Mouse (Mus musculus): Measurements from ENCODE around the gene Tnc. TPM values are rescaled to one million over a fixed set of nuclear protein-coding genes. Genes with fewer than 3 reads are reported as not detected.

The Tnc gene
- polyA plus RNA-seq (2014; fragmentation: Nextera tagmentation; extraction: Ambion mirVana) = 73.3 and 84.1 TPM in 2 replicates

DNA sequence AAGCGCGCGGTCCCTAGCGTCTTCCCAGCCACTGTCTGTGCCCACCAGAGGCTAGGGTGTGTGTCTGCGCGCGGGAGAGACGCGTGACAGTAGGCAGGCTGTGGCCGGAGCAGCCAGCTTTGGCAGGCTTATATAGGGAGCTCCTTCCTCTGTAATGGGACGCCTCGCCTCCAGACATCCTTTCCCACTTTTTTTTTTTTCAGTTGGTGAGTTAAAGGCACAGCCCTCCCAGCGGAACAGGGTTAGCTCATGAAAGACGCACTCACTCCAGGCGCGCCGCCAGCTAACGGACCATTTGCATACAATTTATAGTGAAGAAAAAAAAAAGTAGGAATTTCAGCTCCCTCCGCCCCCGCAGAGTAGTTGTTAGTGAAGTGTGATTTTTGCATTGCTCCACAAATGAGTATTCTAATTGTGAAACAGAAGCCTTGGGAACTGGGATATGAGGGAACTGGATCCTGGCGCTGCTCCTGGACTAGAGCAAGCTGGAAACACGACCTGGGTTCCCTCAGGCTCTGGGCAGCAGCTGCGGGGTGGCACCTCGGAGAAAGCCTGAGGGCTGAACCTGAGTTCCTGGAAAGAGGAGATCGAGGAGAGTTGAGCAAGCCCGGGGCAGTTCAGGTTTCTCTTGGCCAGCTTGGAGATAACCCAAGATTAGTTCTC, at the start of gene Tnc:
TSS of gene Tnc (minus strand) at position 185 of the 663 bp plus-strand sequence.
- peak within 1 kb of the TSS; percentile 61 for H3K4me2 ChIP-seq (replicated peaks)
- peak within 1 kb of the TSS; percentile 31 for H3K4me3 ChIP-seq (replicated peaks; ENCODE audit: low read length)
- H3K4me1 ChIP-seq (replicated peaks; ENCODE audit: control insufficient read depth, insufficient read depth, low read length) = peaks cover 18% of the 10 kb centered on the region
- under 1% methylated on average over 26 of the region's 26 CpGs for WGBS
- H3K27me3 ChIP-seq (ENCODE audit: control insufficient read depth, insufficient read depth, low read length) = peaks cover 12% of the 10 kb centered on the region
- H3K9ac ChIP-seq = peak within 1 kb of the TSS; percentile 43
- no peaks in the 10 kb centered on the region for H3K36me3 ChIP-seq (replicated peaks; ENCODE audit: control insufficient read depth, insufficient read depth)
- DNase-seq (ENCODE audit: low spot score) (peak; percentile 74), ATAC-seq (ENCODE audit: low FRiP score) (peak; percentile 83)
- H3K27ac ChIP-seq = peak within 1 kb of the TSS; percentile 8; the same call in 1 of the 2 replicates
- H3K9me3 ChIP-seq (ENCODE audit: control insufficient read depth, low read length) = no peaks in the 10 kb centered on the region

- H3K36me3 ChIP-seq (replicated peaks; ENCODE audit: control insufficient read depth, insufficient read depth) = no peaks in the 10 kb centered on the region
- ATAC-seq (ENCODE audit: low FRiP score) (no peak), DNase-seq (ENCODE audit: low spot score) (peak; percentile 32)
- no peak overlapping the region for H3K27ac ChIP-seq
- no peak overlapping the region for H3K4me3 ChIP-seq (replicated peaks; ENCODE audit: low read length)
- H3K4me1 ChIP-seq (replicated peaks; ENCODE audit: control insufficient read depth, insufficient read depth, low read length) = no peaks in the 10 kb centered on the region
- H3K4me2 ChIP-seq (replicated peaks) = no peak overlapping the region
- no peak overlapping the region for H3K9ac ChIP-seq
- no peaks in the 10 kb centered on the region for H3K9me3 ChIP-seq (ENCODE audit: control insufficient read depth, low read length)
- WGBS = 79% methylated on average over 5 of the region's 5 CpGs
- no peaks in the 10 kb centered on the region for H3K27me3 ChIP-seq (ENCODE audit: control insufficient read depth, insufficient read depth, low read length)
Measured at GRCm38 (mm10) chr4:64094221-64094620, 47.4 kb upstream of the Tnc start.

- WGBS = 88% methylated on average over 1 of the region's 1 CpGs
- H3K9me3 ChIP-seq (ENCODE audit: control insufficient read depth, low read length) = no peaks in the 10 kb centered on the region
- H3K36me3 ChIP-seq (replicated peaks; ENCODE audit: control insufficient read depth, insufficient read depth) = no peaks in the 10 kb centered on the region
- no peak overlapping the region for H3K4me3 ChIP-seq (replicated peaks; ENCODE audit: low read length)
- DNase-seq (ENCODE audit: low spot score) (no peak), ATAC-seq (ENCODE audit: low FRiP score) (no peak)
- no peaks in the 10 kb centered on the region for H3K4me1 ChIP-seq (replicated peaks; ENCODE audit: control insufficient read depth, insufficient read depth, low read length)
- no peaks in the 10 kb centered on the region for H3K27me3 ChIP-seq (ENCODE audit: control insufficient read depth, insufficient read depth, low read length)
- no peak overlapping the region for H3K9ac ChIP-seq
- no peak overlapping the region for H3K4me2 ChIP-seq (replicated peaks)
- no peak overlapping the region for H3K27ac ChIP-seq
Measured at GRCm38 (mm10) chr4:64092857-64093256, 46.0 kb upstream of the Tnc start.

- Histone ChIP-seq H3K4me1 (replicated peaks; ENCODE audit: control insufficient read depth, insufficient read depth, low read length) (no peaks in the 10 kb centered on the region), H3K4me3 (replicated peaks; ENCODE audit: low read length) (no peak overlapping the region), H3K27me3 (ENCODE audit: control insufficient read depth, insufficient read depth, low read length) (no peaks in the 10 kb centered on the region), H3K9me3 (ENCODE audit: control insufficient read depth, low read length) (no peaks in the 10 kb centered on the region), H3K36me3 (replicated peaks; ENCODE audit: control insufficient read depth, insufficient read depth) (no peaks in the 10 kb centered on the region), H3K4me2 (replicated peaks) (no peak overlapping the region), H3K27ac (no peak overlapping the region), H3K9ac (no peak overlapping the region)
- no peak for ATAC-seq (ENCODE audit: low FRiP score)
- 80% methylated on average over 2 of the region's 2 CpGs for WGBS
- DNase-seq (ENCODE audit: low spot score) = no peak
Measured at GRCm38 (mm10) chr4:64089378-64089777, 42.6 kb upstream of the Tnc start.

DNA sequence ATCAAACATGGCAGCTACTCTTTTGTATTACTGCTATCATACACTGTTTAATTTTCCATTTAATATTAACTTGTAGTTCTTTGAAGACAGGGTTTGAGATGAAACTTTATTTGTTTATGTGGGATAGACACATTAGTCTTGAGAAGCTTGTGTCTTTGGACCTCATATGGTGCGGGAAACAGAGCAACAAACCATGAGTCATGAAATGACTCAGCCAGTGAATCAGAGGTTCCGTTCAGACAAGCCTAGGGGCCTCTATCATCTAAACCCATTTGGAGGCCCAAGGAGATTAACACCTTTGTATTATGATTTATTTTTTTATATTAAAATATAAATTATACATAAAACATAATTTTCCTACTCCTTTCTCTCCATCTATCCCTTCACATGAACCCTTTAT, 40.9 kb upstream of the Tnc start:
- H3K9me3 ChIP-seq (ENCODE audit: control insufficient read depth, low read length) = no peaks in the 10 kb centered on the region
- H3K27me3 ChIP-seq (ENCODE audit: control insufficient read depth, insufficient read depth, low read length) = no peaks in the 10 kb centered on the region
- 90% methylated on average over 2 of the region's 2 CpGs for WGBS
- no peak overlapping the region for H3K4me3 ChIP-seq (replicated peaks; ENCODE audit: low read length)
- H3K4me2 ChIP-seq (replicated peaks) = no peak overlapping the region
- H3K4me1 ChIP-seq (replicated peaks; ENCODE audit: control insufficient read depth, insufficient read depth, low read length) = no peaks in the 10 kb centered on the region
- DNase-seq (ENCODE audit: low spot score) (no peak), ATAC-seq (ENCODE audit: low FRiP score) (no peak)
- H3K9ac ChIP-seq = no peak overlapping the region
- H3K36me3 ChIP-seq (replicated peaks; ENCODE audit: control insufficient read depth, insufficient read depth) = no peaks in the 10 kb centered on the region
- H3K27ac ChIP-seq = no peak overlapping the region

DNA sequence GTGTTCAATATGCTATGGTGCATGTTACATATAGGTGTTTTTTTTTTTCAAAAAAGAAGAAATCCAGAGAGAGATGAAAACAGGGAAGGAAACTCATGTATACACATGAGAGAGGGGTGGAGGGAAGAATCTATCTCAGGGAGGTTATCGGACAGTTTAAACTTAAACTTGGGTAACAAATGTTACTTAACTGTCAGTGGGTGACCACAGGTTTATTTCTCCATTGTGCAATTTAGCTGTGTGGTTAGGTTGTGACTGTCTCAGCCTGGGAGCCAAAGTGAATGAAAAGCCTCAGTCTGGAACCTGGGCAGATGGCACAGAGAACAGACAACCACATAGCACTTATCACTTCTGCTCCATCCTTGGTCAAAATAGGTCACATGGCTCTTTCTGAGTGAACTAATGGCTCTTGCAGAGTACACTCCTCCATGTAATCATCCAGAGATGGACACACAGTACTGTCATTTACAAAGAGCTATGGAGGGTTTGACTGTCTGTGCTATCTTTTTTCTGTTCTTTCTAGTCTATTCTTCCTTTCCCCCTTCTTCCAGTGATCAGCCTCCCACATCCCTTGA, 39.3 kb upstream of the Tnc start:
- no peak overlapping the region for H3K9ac ChIP-seq
- no peak overlapping the region for H3K4me2 ChIP-seq (replicated peaks)
- H3K4me3 ChIP-seq (replicated peaks; ENCODE audit: low read length) = no peak overlapping the region
- H3K36me3 ChIP-seq (replicated peaks; ENCODE audit: control insufficient read depth, insufficient read depth) = no peaks in the 10 kb centered on the region
- no peak for DNase-seq (ENCODE audit: low spot score)
- WGBS = 96% methylated on average over 1 of the region's 1 CpGs
- no peak for ATAC-seq (ENCODE audit: low FRiP score)
- H3K4me1 ChIP-seq (replicated peaks; ENCODE audit: control insufficient read depth, insufficient read depth, low read length) = no peaks in the 10 kb centered on the region
- H3K27ac ChIP-seq = no peak overlapping the region
- H3K27me3 ChIP-seq (ENCODE audit: control insufficient read depth, insufficient read depth, low read length) = no peaks in the 10 kb centered on the region
- H3K9me3 ChIP-seq (ENCODE audit: control insufficient read depth, low read length) = no peaks in the 10 kb centered on the region

DNA sequence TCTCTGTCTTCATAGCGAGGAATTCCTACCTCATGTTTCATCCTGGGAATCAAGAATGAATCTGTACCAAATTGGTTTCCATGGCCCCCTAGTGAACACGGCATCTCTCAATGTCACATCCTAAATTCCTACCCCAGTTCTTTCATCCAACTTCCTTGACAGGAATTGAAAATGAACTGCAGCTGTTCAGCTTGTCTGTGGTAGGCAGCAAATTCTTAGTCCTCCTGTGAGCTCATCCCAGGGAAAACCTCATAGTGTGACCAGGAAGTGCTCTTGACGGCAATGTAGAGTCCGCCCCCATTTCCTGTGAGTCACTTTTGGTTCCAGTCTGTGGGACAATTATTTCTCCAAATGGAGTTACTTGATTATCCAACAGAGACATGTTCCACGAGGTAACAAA, 37.0 kb upstream of the Tnc start:
- H3K9me3 ChIP-seq (ENCODE audit: control insufficient read depth, low read length) = no peaks in the 10 kb centered on the region
- WGBS = 70% methylated on average over 5 of the region's 5 CpGs
- H3K4me2 ChIP-seq (replicated peaks) = no peak overlapping the region
- no peak overlapping the region for H3K9ac ChIP-seq
- no peaks in the 10 kb centered on the region for H3K36me3 ChIP-seq (replicated peaks; ENCODE audit: control insufficient read depth, insufficient read depth)
- H3K27me3 ChIP-seq (ENCODE audit: control insufficient read depth, insufficient read depth, low read length) = no peaks in the 10 kb centered on the region
- ATAC-seq (ENCODE audit: low FRiP score) = no peak
- H3K4me1 ChIP-seq (replicated peaks; ENCODE audit: control insufficient read depth, insufficient read depth, low read length) = no peaks in the 10 kb centered on the region
- no peak overlapping the region for H3K27ac ChIP-seq
- H3K4me3 ChIP-seq (replicated peaks; ENCODE audit: low read length) = no peak overlapping the region
- no peak for DNase-seq (ENCODE audit: low spot score)

DNA sequence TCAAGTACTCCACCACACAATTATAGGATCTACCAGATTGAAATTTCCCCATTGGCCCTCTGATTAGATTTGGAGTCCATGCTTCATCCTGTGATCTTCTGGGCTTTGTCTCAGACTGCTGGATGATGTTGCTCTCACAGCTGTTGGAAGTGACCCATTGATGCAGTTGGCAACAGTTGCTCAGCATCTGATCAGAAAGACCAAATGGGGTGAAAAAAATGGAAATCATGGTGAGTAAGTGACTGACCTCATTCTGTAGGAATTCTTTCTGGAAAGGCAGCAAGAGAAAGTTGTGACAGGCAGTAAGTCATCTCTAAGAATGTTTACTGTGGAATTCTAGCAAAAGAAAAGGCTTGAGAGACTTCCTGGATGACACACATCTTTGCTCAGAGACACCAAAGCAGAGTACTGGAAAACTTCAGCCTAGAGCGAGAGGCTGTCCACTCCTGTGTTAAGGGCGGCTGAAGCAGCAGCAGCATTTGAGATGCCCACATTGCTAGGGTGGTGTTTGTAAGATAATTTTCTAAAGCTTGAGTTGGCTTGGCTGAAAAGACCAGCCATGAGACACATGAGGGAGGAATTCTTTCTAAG, 31.3 kb upstream of the Tnc start:
- no peaks in the 10 kb centered on the region for H3K27me3 ChIP-seq (ENCODE audit: control insufficient read depth, insufficient read depth, low read length)
- no peak overlapping the region for H3K27ac ChIP-seq
- no peak overlapping the region for H3K9ac ChIP-seq
- no peaks in the 10 kb centered on the region for H3K36me3 ChIP-seq (replicated peaks; ENCODE audit: control insufficient read depth, insufficient read depth)
- ATAC-seq (ENCODE audit: low FRiP score) = no peak
- no peaks in the 10 kb centered on the region for H3K4me1 ChIP-seq (replicated peaks; ENCODE audit: control insufficient read depth, insufficient read depth, low read length)
- no peak overlapping the region for H3K4me3 ChIP-seq (replicated peaks; ENCODE audit: low read length)
- WGBS = 95% methylated on average over 2 of the region's 2 CpGs
- H3K4me2 ChIP-seq (replicated peaks) = no peak overlapping the region
- DNase-seq (ENCODE audit: low spot score) = no peak
- no peaks in the 10 kb centered on the region for H3K9me3 ChIP-seq (ENCODE audit: control insufficient read depth, low read length)

DNA sequence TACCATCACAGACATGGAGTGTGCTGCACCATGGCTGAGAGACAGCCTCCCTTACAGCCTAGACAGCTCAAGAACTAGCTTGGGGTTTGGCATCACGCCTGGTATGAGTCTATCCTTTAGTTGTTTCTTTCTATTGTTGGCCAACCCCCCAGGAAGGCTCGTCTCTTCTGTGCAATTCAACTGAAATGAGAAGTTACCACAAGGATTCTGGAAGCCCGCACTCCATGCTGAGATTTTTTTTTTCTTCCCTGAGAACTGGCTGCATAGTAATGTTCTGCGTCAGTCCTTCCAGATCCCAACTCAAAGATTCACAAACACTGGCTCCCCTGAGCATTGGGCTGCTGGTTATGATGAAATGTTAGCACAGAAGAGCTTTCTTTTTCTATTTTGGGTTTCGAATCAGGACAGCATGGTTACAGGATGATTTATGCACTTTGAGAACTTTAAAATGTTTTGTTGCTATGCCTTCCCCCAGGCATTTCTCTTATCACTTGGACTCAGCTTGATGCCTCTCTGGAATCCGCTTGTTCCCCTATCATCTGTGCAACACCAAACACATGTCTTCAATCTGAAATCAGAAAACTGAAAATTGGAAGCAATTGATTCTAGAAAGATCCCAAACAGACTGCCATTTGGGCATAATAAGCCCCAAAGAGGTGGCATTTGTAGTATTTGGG, 29.7 kb upstream of the Tnc start:
- Histone ChIP-seq H3K4me2 (replicated peaks) (no peak overlapping the region), H3K9me3 (ENCODE audit: control insufficient read depth, low read length) (no peaks in the 10 kb centered on the region), H3K4me3 (replicated peaks; ENCODE audit: low read length) (no peak overlapping the region), H3K27ac (no peak overlapping the region), H3K36me3 (replicated peaks; ENCODE audit: control insufficient read depth, insufficient read depth) (no peaks in the 10 kb centered on the region), H3K9ac (no peak overlapping the region), H3K4me1 (replicated peaks; ENCODE audit: control insufficient read depth, insufficient read depth, low read length) (no peaks in the 10 kb centered on the region), H3K27me3 (ENCODE audit: control insufficient read depth, insufficient read depth, low read length) (no peaks in the 10 kb centered on the region)
- no peak for ATAC-seq (ENCODE audit: low FRiP score)
- WGBS = 74% methylated on average over 6 of the region's 6 CpGs
- DNase-seq (ENCODE audit: low spot score) = no peak
